Mouse (Mus musculus): ENCODE data around the gene Btg4. TPM values are rescaled to one million over a fixed set of nuclear protein-coding genes. Genes with fewer than 3 reads are reported as not detected.
"Not testable (repeated sequence)": the region's sequence is repeated elsewhere in the genome, so short reads cannot be mapped to it uniquely, and the experiment has no call there.

Gene Btg4
- polyA plus RNA-seq, 1 experiment from 2014 or later: not detected

DNA sequence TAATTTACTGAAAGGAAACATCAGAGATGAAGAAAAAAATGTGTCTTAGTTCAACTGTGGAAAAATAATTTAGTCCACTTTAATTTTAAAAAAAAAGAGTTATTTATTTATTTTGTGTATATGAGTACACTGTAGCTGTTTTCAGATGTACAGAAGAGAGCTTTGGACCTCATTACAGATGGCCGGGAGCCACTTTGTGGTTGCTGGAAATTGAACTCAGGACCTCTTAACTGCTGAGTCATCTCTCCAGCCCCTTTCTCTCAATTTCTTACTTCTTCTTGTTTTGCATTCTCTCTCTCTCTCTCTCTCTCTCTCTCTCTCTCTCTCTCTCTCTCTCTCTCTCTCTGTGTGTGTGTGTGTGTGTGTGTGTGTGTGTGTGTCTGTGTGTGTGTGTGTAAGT, 78.7 kb downstream of the Btg4 start:
- 68% methylated on average over 1 of the region's 1 CpGs for WGBS
- ATAC-seq (replicated peaks; ENCODE audit: insufficient number of reproducible peaks, insufficient read depth, low FRiP score, low read depth); H3K9ac ChIP-seq; H3K27me3 ChIP-seq; H3K27ac ChIP-seq; H3K4me3 ChIP-seq; H3K4me1 ChIP-seq (replicated peaks); H3K9me3 ChIP-seq (replicated peaks); H3K36me3 ChIP-seq; H3K4me2 ChIP-seq: not testable (repeated sequence)

- no peaks in the 10 kb centered on the region for H3K4me1 ChIP-seq (replicated peaks)
- no peak overlapping the region for H3K4me2 ChIP-seq
- no peak overlapping the region for H3K9ac ChIP-seq
- no peaks in the 10 kb centered on the region for H3K27me3 ChIP-seq
- no peak overlapping the region for H3K27ac ChIP-seq
- no peaks in the 10 kb centered on the region for H3K9me3 ChIP-seq (replicated peaks)
- 72% methylated on average over 3 of the region's 3 CpGs for WGBS
- no peak for ATAC-seq (replicated peaks; ENCODE audit: insufficient number of reproducible peaks, insufficient read depth, low FRiP score, low read depth)
- no peaks in the 10 kb centered on the region for H3K36me3 ChIP-seq
- H3K4me3 ChIP-seq: no peak overlapping the region
Measured at GRCm38 (mm10) chr9:51140711-51141110, 80.0 kb downstream of the Btg4 start.

DNA sequence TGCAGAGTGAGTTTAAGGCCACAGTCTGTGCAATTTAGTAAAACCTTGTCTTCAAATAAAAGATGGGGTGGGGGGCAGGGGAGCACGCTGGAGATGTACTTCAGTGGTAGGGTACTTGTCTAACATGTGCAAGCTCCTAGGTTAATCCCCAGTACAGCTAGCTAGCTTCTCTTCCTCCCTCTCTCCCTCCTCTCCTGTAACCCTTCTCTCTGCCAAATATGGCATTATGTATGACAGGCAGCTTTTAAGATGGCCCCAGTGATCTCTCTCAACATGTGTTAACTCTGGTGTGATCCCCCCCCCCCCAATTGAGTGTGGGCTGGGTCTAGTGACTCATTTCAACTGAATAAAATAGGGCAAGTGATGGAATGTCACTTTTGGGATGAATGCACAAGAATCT, 82.7 kb downstream of the Btg4 start:
- no peaks in the 10 kb centered on the region for H3K27me3 ChIP-seq
- no peaks in the 10 kb centered on the region for H3K36me3 ChIP-seq
- ATAC-seq (replicated peaks; ENCODE audit: insufficient number of reproducible peaks, insufficient read depth, low FRiP score, low read depth): no peak
- no peak overlapping the region for H3K9ac ChIP-seq
- no peak overlapping the region for H3K27ac ChIP-seq
- WGBS: 65% methylated on average over 1 of the region's 1 CpGs
- H3K4me3 ChIP-seq: no peak overlapping the region
- H3K4me2 ChIP-seq: no peak overlapping the region
- 0 out of 2 replicates have a peak, but pooled peaks cover 3% of the 10 kb centered on the region for H3K4me1 ChIP-seq (replicated peaks)
- H3K9me3 ChIP-seq (replicated peaks): no peaks in the 10 kb centered on the region

DNA sequence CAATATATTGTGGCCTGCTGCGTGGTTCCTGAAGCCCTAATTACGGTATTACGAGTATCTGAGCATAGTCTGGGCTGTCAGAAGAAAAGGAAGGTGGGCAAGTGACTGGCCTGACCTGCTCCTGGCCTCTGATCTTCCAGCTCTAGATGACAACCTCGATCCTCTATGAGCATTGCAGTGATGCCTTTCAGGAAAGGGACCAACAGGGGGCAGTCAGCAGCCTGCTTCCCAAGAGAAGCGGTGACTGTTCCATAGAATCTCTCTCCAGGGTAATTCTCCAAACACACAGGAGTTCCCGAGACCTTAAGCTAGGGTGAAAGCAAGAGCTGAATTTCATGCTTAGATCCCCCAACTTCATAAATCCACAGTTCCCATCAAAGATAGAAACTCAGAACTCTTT, 83.5 kb downstream of the Btg4 start:
- H3K4me3 ChIP-seq: no peak overlapping the region
- no peak overlapping the region for H3K27ac ChIP-seq
- no peak for ATAC-seq (replicated peaks; ENCODE audit: insufficient number of reproducible peaks, insufficient read depth, low FRiP score, low read depth)
- WGBS: 72% methylated on average over 6 of the region's 6 CpGs
- H3K36me3 ChIP-seq: no peaks in the 10 kb centered on the region
- no peaks in the 10 kb centered on the region for H3K27me3 ChIP-seq
- no peak overlapping the region for H3K4me2 ChIP-seq
- no peaks in the 10 kb centered on the region for H3K9me3 ChIP-seq (replicated peaks)
- H3K9ac ChIP-seq: no peak overlapping the region
- 0 out of 2 replicates have a peak, but pooled peaks cover 3% of the 10 kb centered on the region for H3K4me1 ChIP-seq (replicated peaks)

DNA sequence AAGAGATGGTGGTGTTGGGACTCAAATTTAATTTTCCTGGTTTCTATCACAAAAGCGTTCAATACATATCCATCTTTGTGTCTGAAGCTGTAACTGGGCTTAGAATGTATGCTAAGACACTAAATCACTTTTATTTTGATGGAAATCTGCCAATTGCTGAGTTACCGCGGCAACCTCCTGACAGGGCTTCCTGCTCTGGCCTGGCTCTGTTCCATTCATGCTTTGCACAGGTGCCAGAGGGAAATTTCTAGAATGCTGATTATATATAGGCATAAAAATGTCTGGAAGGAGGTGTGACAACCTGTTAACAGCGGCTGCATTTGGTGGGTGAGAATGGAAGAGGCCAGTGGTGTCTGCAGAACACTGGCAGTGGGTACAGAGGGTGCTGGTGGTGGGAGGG, 85.8 kb downstream of the Btg4 start:
- Histone ChIP-seq H3K36me3 (no peaks in the 10 kb centered on the region), H3K27me3 (peaks cover 9% of the 10 kb centered on the region; the same call in 1 of the 2 replicates), H3K4me2 (no peak overlapping the region), H3K9ac (no peak overlapping the region), H3K4me3 (no peak overlapping the region), H3K27ac (no peak overlapping the region), H3K4me1 (replicated peaks) (0 out of 2 replicates have a peak, but pooled peaks cover 3% of the 10 kb centered on the region), H3K9me3 (replicated peaks) (no peaks in the 10 kb centered on the region)
- no peak for ATAC-seq (replicated peaks; ENCODE audit: insufficient number of reproducible peaks, insufficient read depth, low FRiP score, low read depth)
- WGBS: 52% methylated on average over 4 of the region's 4 CpGs

DNA sequence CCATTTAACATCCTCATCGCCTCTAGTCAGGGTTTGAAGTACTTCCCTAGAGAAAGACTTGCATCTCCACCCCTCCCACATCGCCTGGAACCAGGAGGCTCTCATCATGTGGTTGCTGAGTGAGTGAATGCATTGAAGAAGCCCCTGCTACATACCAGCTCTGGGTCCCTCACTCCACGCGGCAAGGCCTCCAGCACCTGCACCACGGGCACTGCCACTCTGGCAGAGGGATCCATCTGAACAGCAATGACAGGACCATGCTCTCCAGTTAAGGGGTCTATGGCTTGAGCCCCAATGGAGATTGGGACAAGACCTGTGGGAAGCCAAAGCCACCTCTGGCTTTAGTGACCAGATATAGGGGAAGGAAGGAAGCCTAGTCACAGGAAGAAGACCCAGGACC, 86.6 kb downstream of the Btg4 start:
- no peak overlapping the region for H3K4me2 ChIP-seq
- no peak overlapping the region for H3K4me3 ChIP-seq
- 0 out of 2 replicates have a peak, but pooled peaks cover 7% of the 10 kb centered on the region for H3K4me1 ChIP-seq (replicated peaks)
- H3K27me3 ChIP-seq: peaks cover 10% of the 10 kb centered on the region; the same call in 1 of the 2 replicates
- H3K36me3 ChIP-seq: no peaks in the 10 kb centered on the region
- no peaks in the 10 kb centered on the region for H3K9me3 ChIP-seq (replicated peaks)
- H3K27ac ChIP-seq: no peak overlapping the region
- no peak overlapping the region for H3K9ac ChIP-seq
- WGBS: 76% methylated on average over 5 of the region's 5 CpGs
- no peak for ATAC-seq (replicated peaks; ENCODE audit: insufficient number of reproducible peaks, insufficient read depth, low FRiP score, low read depth)

GRCm38 (mm10) chr9:51152079-51152752, 91.5 kb downstream of the Btg4 start:
- Histone ChIP-seq H3K4me2 (peak overlapping the region; percentile 45; the same call in 1 of the 2 replicates), H3K9ac (no peak overlapping the region), H3K27ac (no peak overlapping the region), H3K36me3 (no peaks in the 10 kb centered on the region), H3K27me3 (peaks cover 10% of the 10 kb centered on the region; the same call in 1 of the 2 replicates), H3K4me1 (replicated peaks) (0 out of 2 replicates have a peak, but pooled peaks cover 4% of the 10 kb centered on the region), H3K4me3 (no peak overlapping the region), H3K9me3 (replicated peaks) (no peaks in the 10 kb centered on the region)
- 22% methylated on average over 13 of the region's 13 CpGs for WGBS
- no peak for ATAC-seq (replicated peaks; ENCODE audit: insufficient number of reproducible peaks, insufficient read depth, low FRiP score, low read depth)

- H3K27me3 ChIP-seq: peaks cover 18% of the 10 kb centered on the region
- H3K9me3 ChIP-seq (replicated peaks): no peaks in the 10 kb centered on the region
- H3K27ac ChIP-seq: no peak overlapping the region
- no peaks in the 10 kb centered on the region for H3K36me3 ChIP-seq
- no peak overlapping the region for H3K4me2 ChIP-seq
- H3K4me1 ChIP-seq (replicated peaks): no peaks in the 10 kb centered on the region; the same call in 1 of the 2 replicates
- 24% methylated on average over 4 of the region's 4 CpGs for WGBS
- H3K9ac ChIP-seq: no peak overlapping the region
- H3K4me3 ChIP-seq: no peak overlapping the region
- ATAC-seq (replicated peaks; ENCODE audit: insufficient number of reproducible peaks, insufficient read depth, low FRiP score, low read depth): no peak
Measured at GRCm38 (mm10) chr9:51161771-51162388, 101.2 kb downstream of the Btg4 start.

DNA sequence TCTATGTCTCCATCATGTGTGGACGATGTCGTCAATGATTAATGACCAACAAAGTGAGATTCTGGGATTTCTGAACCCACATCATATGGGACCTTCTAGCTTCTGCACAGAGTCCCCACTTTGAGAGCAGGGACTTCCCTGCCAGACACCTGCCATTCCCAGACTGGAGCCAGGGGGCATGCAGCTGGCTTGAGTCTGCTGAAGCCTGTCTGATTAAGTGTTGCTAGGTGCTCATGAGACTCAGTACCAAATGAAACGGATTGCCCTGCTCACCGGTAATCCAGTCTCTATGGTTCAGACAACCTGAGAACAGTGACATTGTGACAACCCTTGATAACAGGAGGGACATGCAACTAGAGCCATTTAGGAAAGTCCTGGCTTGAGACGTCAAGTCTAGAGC, 103.3 kb downstream of the Btg4 start:
- no peak overlapping the region for H3K4me3 ChIP-seq
- no peak overlapping the region for H3K4me2 ChIP-seq
- H3K9ac ChIP-seq: no peak overlapping the region
- no peaks in the 10 kb centered on the region for H3K36me3 ChIP-seq
- H3K9me3 ChIP-seq (replicated peaks): no peaks in the 10 kb centered on the region
- WGBS: 64% methylated on average over 5 of the region's 5 CpGs
- no peak overlapping the region for H3K27ac ChIP-seq
- no peaks in the 10 kb centered on the region; the same call in 1 of the 2 replicates for H3K4me1 ChIP-seq (replicated peaks)
- H3K27me3 ChIP-seq: peaks cover 18% of the 10 kb centered on the region
- ATAC-seq (replicated peaks; ENCODE audit: insufficient number of reproducible peaks, insufficient read depth, low FRiP score, low read depth): no peak

- 45% methylated on average over 6 of the region's 6 CpGs for WGBS
- Histone ChIP-seq H3K27me3 (peaks cover 8% of the 10 kb centered on the region), H3K9ac (no peak within 1 kb of the TSS), H3K27ac (no peak within 1 kb of the TSS), H3K4me3 (no peak within 1 kb of the TSS), H3K4me2 (0 out of 2 replicates have a peak within 1 kb of the TSS, but pooled peaks have one; percentile 7), H3K36me3 (no peaks in the 10 kb centered on the region), H3K4me1 (replicated peaks) (no peaks in the 10 kb centered on the region), H3K9me3 (replicated peaks) (no peaks in the 10 kb centered on the region)
- no peak for ATAC-seq (replicated peaks; ENCODE audit: insufficient number of reproducible peaks, insufficient read depth, low FRiP score, low read depth)
Measured at GRCm38 (mm10) chr9:51165312-51166180, 104.8 kb downstream of the Btg4 start, which contains the start of gene Gm32742. Gene Gm32742, minus strand, starts transcription at chr9:51165517.

GRCm38 (mm10) chr9:51167954-51168353, 107.3 kb downstream of the Btg4 start:
- Histone ChIP-seq H3K4me2 (no peak overlapping the region), H3K9me3 (replicated peaks) (no peaks in the 10 kb centered on the region), H3K27me3 (no peaks in the 10 kb centered on the region), H3K9ac (no peak overlapping the region), H3K36me3 (no peaks in the 10 kb centered on the region), H3K27ac (no peak overlapping the region), H3K4me3 (no peak overlapping the region), H3K4me1 (replicated peaks) (no peaks in the 10 kb centered on the region)
- WGBS: 57% methylated on average over 11 of the region's 11 CpGs
- no peak for ATAC-seq (replicated peaks; ENCODE audit: insufficient number of reproducible peaks, insufficient read depth, low FRiP score, low read depth)
